Mouse (Mus musculus) left cerebral cortex, adult 11 months (tissue): ENCODE measurements around the gene Rnf145.

Source experiments
- DNase-seq: peaks from one replicate; pipeline ENCODE4 v3.0.0; 2022; ENCODE audit warnings: low spot score

Rnf145 gene

GRCm38 (mm10) chr11:44537403-44537802 lies 18.6 kb downstream of the Rnf145 start:
- DNase-seq, result no peak

- no peak for DNase-seq
Measured at GRCm38 (mm10) chr11:44538101-44538500, 19.3 kb downstream of the Rnf145 start.

- no peak for DNase-seq
Measured at GRCm38 (mm10) chr11:44538501-44539290, 19.9 kb downstream of the Rnf145 start.

GRCm38 (mm10) chr11:44539291-44539930 lies 20.6 kb downstream of the Rnf145 start:
- DNase-seq, result no peak

GRCm38 (mm10) chr11:44540243-44540642 lies 21.5 kb downstream of the Rnf145 start:
- DNase-seq, result no peak

GRCm38 (mm10) chr11:44541280-44541679 lies 22.5 kb downstream of the Rnf145 start:
- DNase-seq, result no peak

GRCm38 (mm10) chr11:44541813-44542212 lies 23.0 kb downstream of the Rnf145 start:
- no peak for DNase-seq

GRCm38 (mm10) chr11:44543593-44543992 lies 24.8 kb downstream of the Rnf145 start:
- no peak for DNase-seq

- DNase-seq, result no peak
Measured at GRCm38 (mm10) chr11:44543996-44544395, 25.2 kb downstream of the Rnf145 start.

- no peak for DNase-seq
Measured at GRCm38 (mm10) chr11:44545181-44545580, 26.4 kb downstream of the Rnf145 start.

GRCm38 (mm10) chr11:44546250-44546649 lies 27.5 kb downstream of the Rnf145 start:
- no peak for DNase-seq

- no peak for DNase-seq
Measured at GRCm38 (mm10) chr11:44547651-44548196, 29.0 kb downstream of the Rnf145 start.

- no peak for DNase-seq
Measured at GRCm38 (mm10) chr11:44548816-44549215, 30.1 kb downstream of the Rnf145 start.

- no peak for DNase-seq
Measured at GRCm38 (mm10) chr11:44549511-44550278, 30.9 kb downstream of the Rnf145 start.

GRCm38 (mm10) chr11:44550996-44551395 lies 32.2 kb downstream of the Rnf145 start:
- DNase-seq, result no peak

- DNase-seq, result no peak
Measured at GRCm38 (mm10) chr11:44554339-44554738, 35.6 kb downstream of the Rnf145 start.

- no peak for DNase-seq
Measured at GRCm38 (mm10) chr11:44558521-44558920, 39.8 kb downstream of the Rnf145 start.

GRCm38 (mm10) chr11:44559466-44559865 lies 40.7 kb downstream of the Rnf145 start:
- no peak for DNase-seq

GRCm38 (mm10) chr11:44560396-44560795 lies 41.6 kb downstream of the Rnf145 start:
- DNase-seq, result no peak

- DNase-seq, result no peak
Measured at GRCm38 (mm10) chr11:44561476-44562015, 42.8 kb downstream of the Rnf145 start.

GRCm38 (mm10) chr11:44562389-44563135 lies 43.8 kb downstream of the Rnf145 start:
- DNase-seq, result no peak
